Mouse (Mus musculus) lung, postnatal 36 days (tissue): ENCODE measurements around the gene Map3k15.
A peak's percentile ranks its signal among the peaks of the same experiment; 100 is the strongest.

Experiments used
- DNase-seq: peaks from one replicate; pipeline ENCODE4 v3.0.0; 2022; ENCODE audit warnings: mixed read lengths

The Map3k15 gene

GRCm38 (mm10) chrX:160135719-160136118 lies 147.5 kb downstream of the Map3k15 start:
- DNase-seq, result peak; percentile 7

- no peak for DNase-seq
These were observed 147.9 kb downstream of the Map3k15 start for GRCm38 (mm10) chrX:160136153-160136552.

- DNase-seq, result no peak
These were observed 149.1 kb downstream of the Map3k15 start for GRCm38 (mm10) chrX:160137177-160137860.

- DNase-seq, result peak; percentile 94
These were observed 149.9 kb downstream of the Map3k15 start, which contains the start of gene Pdha1 for GRCm38 (mm10) chrX:160137861-160138717. TSS of gene Pdha1 (minus strand) at chrX:160138413.

GRCm38 (mm10) chrX:160146806-160147205 lies 158.6 kb downstream of the Map3k15 start:
- DNase-seq, result peak; percentile 21

- DNase-seq, result no peak
These were observed 159.2 kb downstream of the Map3k15 start for GRCm38 (mm10) chrX:160147406-160147805.

- DNase-seq, result no peak
These were observed 160.6 kb downstream of the Map3k15 start for GRCm38 (mm10) chrX:160148859-160149258.

- DNase-seq, result peak; percentile 21
These were observed 165.0 kb downstream of the Map3k15 start for GRCm38 (mm10) chrX:160153147-160153815.

GRCm38 (mm10) chrX:160164259-160164658 lies 176.0 kb downstream of the Map3k15 start:
- no peak for DNase-seq

- DNase-seq, result no peak
These were observed 178.2 kb downstream of the Map3k15 start for GRCm38 (mm10) chrX:160166246-160166985.

- DNase-seq, result peak; percentile 86
These were observed 181.9 kb downstream of the Map3k15 start for GRCm38 (mm10) chrX:160170150-160170549.
